Mouse (Mus musculus): ENCODE data around the gene St6galnac1. TPM values are rescaled to one million over a fixed set of nuclear protein-coding genes. Genes with fewer than 3 reads are reported as not detected.

St6galnac1 gene
- total RNA-seq, 2 experiments from 2014 or later, result not detected

DNA sequence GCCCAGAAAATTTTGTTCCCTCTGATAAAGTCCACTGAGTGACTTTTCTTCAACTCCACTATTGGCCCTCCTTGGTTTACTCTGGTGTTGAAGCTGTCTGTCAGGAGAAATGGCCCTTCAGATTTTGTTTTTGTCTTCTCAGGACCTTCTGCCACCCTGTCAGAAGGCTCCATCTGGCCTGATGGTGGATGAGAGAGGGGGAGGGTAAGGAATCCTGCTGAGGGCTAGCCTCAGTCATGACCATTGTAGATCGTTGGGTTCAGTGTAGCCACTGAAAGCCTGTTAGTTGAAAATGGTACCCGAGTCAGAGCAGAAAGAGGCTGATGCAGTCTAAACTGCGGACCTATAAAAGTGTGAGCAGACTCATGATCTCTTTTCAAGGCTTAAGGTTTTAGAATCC is 49.2 kb downstream of the St6galnac1 start:
- no peak for DNase-seq

DNA sequence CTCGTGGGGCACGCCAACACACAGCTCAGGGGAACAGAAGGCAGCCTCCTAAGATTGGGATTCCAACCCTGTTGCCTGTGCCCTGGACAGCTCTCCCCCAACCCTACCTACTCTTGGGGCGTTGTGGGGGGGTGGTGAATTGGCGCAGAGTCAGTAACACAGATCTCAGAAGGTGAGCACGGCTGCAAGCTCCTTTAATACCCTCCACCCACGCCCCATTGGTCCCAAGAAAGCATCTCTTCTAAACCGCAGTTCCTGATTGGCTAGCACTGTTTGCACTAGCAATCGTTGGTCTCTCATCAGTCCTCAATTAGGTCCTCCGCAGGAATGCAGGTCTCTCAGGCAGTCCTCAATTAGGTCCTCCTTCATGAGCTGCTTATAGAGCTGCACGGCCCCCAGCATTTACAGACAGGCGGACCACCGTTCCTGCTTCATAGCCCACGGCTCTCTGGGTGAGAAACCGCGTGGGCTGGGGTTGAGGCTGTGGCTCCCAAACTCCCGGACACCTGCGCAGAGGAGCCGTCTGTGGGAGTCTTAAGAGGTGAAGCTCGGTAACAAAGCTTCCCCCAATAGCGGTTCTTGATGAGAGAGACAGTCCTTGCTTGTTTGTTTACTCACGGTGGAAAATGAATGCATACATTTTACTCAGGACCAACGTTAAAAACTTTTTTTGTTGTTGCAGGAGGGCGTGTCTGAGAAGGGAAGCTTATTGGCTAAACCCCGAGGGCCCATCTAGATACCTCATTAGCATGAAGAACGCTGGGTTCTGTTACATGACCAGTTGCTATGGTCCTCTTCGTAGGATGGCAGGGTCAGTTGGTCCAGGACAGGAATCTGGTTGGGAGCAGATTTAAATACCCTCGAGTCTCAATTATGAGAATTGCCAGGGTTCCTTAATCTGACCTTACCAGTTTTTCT is 50.0 kb downstream of the St6galnac1 start:
- DNase-seq, result no peak

DNA sequence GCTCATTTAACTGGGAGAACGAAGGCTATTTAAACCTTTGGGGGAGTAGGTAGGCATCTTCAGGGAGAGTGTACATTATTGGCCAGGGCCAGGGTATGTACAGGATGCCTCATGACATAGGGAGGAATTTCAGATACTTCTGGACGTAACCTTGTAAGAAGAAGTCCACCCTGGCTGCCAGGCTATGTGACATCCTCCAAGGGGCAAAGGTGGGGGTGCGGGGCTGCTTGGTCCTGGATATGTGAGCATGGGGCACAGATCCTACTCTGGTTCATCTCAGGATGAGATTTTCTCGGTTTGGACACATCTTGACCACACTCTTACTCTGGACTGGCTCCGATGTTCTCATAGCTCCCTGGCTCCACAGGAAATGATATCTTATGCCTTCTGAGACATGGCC is 52.2 kb downstream of the St6galnac1 start:
- DNase-seq, result no peak

- peak; percentile 20 for DNase-seq
Measured at GRCm38 (mm10) chr11:116721548-116722271, 53.6 kb downstream of the St6galnac1 start.

DNA sequence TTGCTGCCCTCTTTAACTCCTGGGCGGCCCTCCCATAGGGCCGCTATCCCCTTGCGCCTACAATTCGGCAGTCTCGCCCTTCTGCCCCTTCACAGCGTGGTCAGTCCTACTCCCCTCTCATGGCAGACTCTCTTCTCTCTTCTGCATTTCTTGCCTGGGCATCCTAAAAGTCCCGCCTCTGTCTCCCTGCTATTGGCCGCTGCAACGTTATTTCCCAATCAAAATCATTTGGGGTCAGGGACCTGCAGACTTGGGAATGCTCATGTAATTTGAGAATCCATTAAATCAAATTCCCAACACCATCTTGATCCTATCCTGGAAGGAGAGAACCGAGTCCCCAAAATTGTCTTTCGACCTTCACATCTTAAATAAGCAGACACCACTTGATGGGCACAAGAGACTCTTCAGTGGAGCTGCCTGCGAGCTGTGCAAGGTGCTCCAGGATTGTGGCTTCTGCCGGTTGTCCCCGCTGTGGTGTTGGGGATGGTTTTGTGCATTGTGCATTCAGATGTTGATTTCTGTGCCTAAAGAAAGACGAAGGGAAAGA is 54.9 kb downstream of the St6galnac1 start:
- DNase-seq, result no peak

Other genes starting within 250 kb of the St6galnac1 start
- gene Sphk1, start 244.6 kb downstream of the St6galnac1 start, total RNA-seq (2021), result 1 to 10 TPM in 1 of 2 experiments, under 1 TPM in 1; 0.94 to 2.0 TPM
- 10 to 100 TPM; 17.9 to 20.4 TPM for gene Ube2o, start 194.1 kb downstream of the St6galnac1 start, total RNA-seq (2021)
- gene Aanat, start 189.1 kb downstream of the St6galnac1 start, total RNA-seq (2021), result not detected
- gene Rhbdf2, start 148.5 kb downstream of the St6galnac1 start, total RNA-seq (2021), result 1 to 10 TPM; 6.3 to 7.5 TPM
- under 1 TPM in 1 of 2 experiments, not detected in 1; 0.35 TPM for gene Prcd, start 122.0 kb downstream of the St6galnac1 start, total RNA-seq (2021)
- 10 to 100 TPM in 1 of 2 experiments, 1 to 10 TPM in 1; 7.5 to 14.7 TPM for gene Cygb, start 121.2 kb downstream of the St6galnac1 start, total RNA-seq (2021)
- gene Mxra7, start 52.5 kb upstream of the St6galnac1 start, total RNA-seq (2021), result 10 to 100 TPM; 13.2 to 14.7 TPM
- gene Mettl23, start 67.8 kb upstream of the St6galnac1 start, total RNA-seq (2021), result 10 to 100 TPM; 33.1 to 36.7 TPM
- 10 to 100 TPM; 20.6 to 22.1 TPM for gene Jmjd6, start 67.9 kb upstream of the St6galnac1 start, total RNA-seq (2021)
- gene Mfsd11, start 76.9 kb upstream of the St6galnac1 start, total RNA-seq (2021), result 10 to 100 TPM; 21.3 to 23.5 TPM
- 10 to 100 TPM; 61.7 to 65.2 TPM for gene Srsf2, start 77.6 kb upstream of the St6galnac1 start, total RNA-seq (2021)
- gene Mgat5b, start 143.4 kb upstream of the St6galnac1 start, total RNA-seq (2021), result under 1 TPM in 1 of 2 experiments, not detected in 1; 0.13 TPM

All from gastrocnemius, postnatal 25 days (tissue).